Mouse (Mus musculus): ENCODE measurements around the gene Tatdn3. TPM values are rescaled to one million over a fixed set of nuclear protein-coding genes. Genes with fewer than 3 reads are reported as not detected.

Tatdn3 gene
- polyA plus RNA-seq (2017; shearing (Covaris generic)): 7.6 TPM

GRCm38 (mm10) chr1:191062781-191063485, at the start of gene Tatdn3, which contains the start of gene Nsl1:
Gene Tatdn3, minus strand, starts transcription at chr1:191062932.
Gene Nsl1, plus strand, starts transcription at chr1:191063012.

GRCm38 (mm10) chr1:191097802-191098747, 35.3 kb upstream of the Tatdn3 start, which contains the start of gene Batf3:
Gene Batf3, plus strand, starts transcription at chr1:191097847.

GRCm38 (mm10) chr1:191036554-191037334, 26.0 kb downstream of the Tatdn3 start, which contains the start of gene Spata45:
Gene Spata45, plus strand, starts transcription at chr1:191036639.

GRCm38 (mm10) chr1:191026021-191026713, 36.6 kb downstream of the Tatdn3 start, which contains the start of gene Flvcr1:
Gene Flvcr1, minus strand, starts transcription at chr1:191026158.

Other genes with a start within 250 kb of the Tatdn3 start
- gene Rps6kc1, start 151.2 kb downstream of the Tatdn3 start, polyA plus RNA-seq (2017; shearing (Covaris generic)): 5.4 TPM
- 95.1 TPM for gene Angel2, start 137.8 kb downstream of the Tatdn3 start, polyA plus RNA-seq (2017; shearing (Covaris generic))
- gene Vash2, start 83.6 kb downstream of the Tatdn3 start, polyA plus RNA-seq (2017; shearing (Covaris generic)): not detected
- gene Flvcr1, start 36.8 kb downstream of the Tatdn3 start, polyA plus RNA-seq (2017; shearing (Covaris generic)): 29.0 TPM
- gene Spata45, start 26.3 kb downstream of the Tatdn3 start, polyA plus RNA-seq (2017; shearing (Covaris generic)): not detected
- 0.72 TPM for gene Nsl1, start 80 bp upstream of the Tatdn3 start, polyA plus RNA-seq (2017; shearing (Covaris generic))
- not detected for gene Batf3, start 34.9 kb upstream of the Tatdn3 start, polyA plus RNA-seq (2017; shearing (Covaris generic))
- gene Fam71a, start 101.9 kb upstream of the Tatdn3 start, polyA plus RNA-seq (2017; shearing (Covaris generic)): not detected
- gene Atf3, start 155.1 kb upstream of the Tatdn3 start, polyA plus RNA-seq (2017; shearing (Covaris generic)): 0.75 TPM